Mouse (Mus musculus) MEL (cell line): ENCODE measurements around the gene Agpat4. TPM values are rescaled to one million over a fixed set of nuclear protein-coding genes. Genes with fewer than 3 reads are reported as not detected.
A peak's percentile ranks its signal among the peaks of the same experiment; 100 is the strongest.

ENCODE experiments used
- DNase-seq: peaks from one replicate; pipeline ENCODE4 v3.0.0; 2011; ENCODE audit warnings: low read depth, low spot score
- H3K27ac ChIP-seq: 2 replicates; pipeline ENCODE4 v1.5.1; 2012; ENCODE audit warnings: low read depth, mild to moderate bottlenecking, control low read depth, low read length, moderate library complexity; ENCODE audit not compliant: control insufficient read depth
- H3K27me3 ChIP-seq, 2 experiments: fragments of 150-350 bp in 1 of 2; sonication (generic) in 1 of 2; 2 replicates each; pipeline ENCODE4 v1.6.1; 2012; ENCODE audit warnings: low read length in 2 of 2, mild to moderate bottlenecking in 2 of 2, improper control_type of control experiment in 1 of 2, moderate library complexity in 1 of 2; ENCODE audit not compliant: insufficient read depth in 2 of 2, control insufficient read depth in 1 of 2
- H3K36me3 ChIP-seq, 2 experiments: 2 replicates each; pipeline ENCODE4 v1.6.1; 2012 to 2014; ENCODE audit warnings: low read length in 2 of 2, improper control_type of control experiment in 1 of 2, inconsistent platforms in 1 of 2, mild to moderate bottlenecking in 1 of 2; ENCODE audit not compliant: insufficient read depth in 2 of 2, control insufficient read depth in 1 of 2
- H3K4me1 ChIP-seq, 2 experiments: fragments of 150-350 bp in 1 of 2; sonication (generic) in 1 of 2; 2 replicates each; pipeline ENCODE4 v1.6.1; 2012; ENCODE audit warnings: low read length in 2 of 2, improper control_type of control experiment in 1 of 2, mild to moderate bottlenecking in 1 of 2; ENCODE audit not compliant: insufficient read depth in 2 of 2, control insufficient read depth in 1 of 2
- H3K4me3 ChIP-seq, 2 experiments: fragments of 150-350 bp in 1 of 2; sonication (generic) in 1 of 2; 2 replicates each; pipeline ENCODE4 v1.5.1; 2012; ENCODE audit warnings: low read depth in 2 of 2, low read length in 2 of 2, mild to moderate bottlenecking in 2 of 2, moderate library complexity in 2 of 2, control low read depth in 1 of 2, improper control_type of control experiment in 1 of 2; ENCODE audit not compliant: control insufficient read depth in 1 of 2, insufficient read depth in 1 of 2
- H3K79me2 ChIP-seq: 2 replicates; pipeline ENCODE4 v1.6.1; 2012; ENCODE audit warnings: mild to moderate bottlenecking, low read length, moderate library complexity; ENCODE audit not compliant: control insufficient read depth, poor library complexity, insufficient read depth
- H3K9ac ChIP-seq: 2 replicates; pipeline ENCODE4 v1.6.1; 2012; ENCODE audit warnings: low read depth, mild to moderate bottlenecking, control low read depth, low read length, moderate library complexity; ENCODE audit not compliant: control insufficient read depth, poor library complexity, severe bottlenecking
- H3K9me3 ChIP-seq: fragments of 150-350 bp; sonication (generic); replicated peaks from 2 replicates; pipeline ENCODE4 v1.6.1; 2012; ENCODE audit warnings: mild to moderate bottlenecking, low read length, improper control_type of control experiment, moderate library complexity; ENCODE audit not compliant: insufficient read depth
- BHLHE40 ChIP-seq: IDR thresholded peaks from 2 replicates; pipeline ENCODE4 v1.6.1; 2012; ENCODE audit warnings: low read depth, mild to moderate bottlenecking, inconsistent platforms, low read length, improper control_type of control experiment, borderline replicate concordance
- CHD1 ChIP-seq: IDR thresholded peaks from 2 replicates; pipeline ENCODE4 v1.6.1; 2012; ENCODE audit warnings: low read depth, mild to moderate bottlenecking, inconsistent platforms, low read length, improper control_type of control experiment
- CHD2 ChIP-seq: IDR thresholded peaks from 2 replicates; pipeline ENCODE4 v1.6.1; 2011; ENCODE audit warnings: low read length, improper control_type of control experiment
- CTCF ChIP-seq, 3 experiments: IDR thresholded peaks in 2 of 3; conservative IDR thresholded peaks in 1 of 3; 2 replicates each; pipeline ENCODE4 v1.5.1; 2011 to 2012; ENCODE audit warnings: low read length in 3 of 3, low read depth in 2 of 3, mild to moderate bottlenecking in 2 of 3, improper control_type of control experiment in 1 of 3, inconsistent platforms in 1 of 3, mixed read lengths in 1 of 3, moderate library complexity in 1 of 3; ENCODE audit not compliant: control insufficient read depth in 1 of 3, insufficient read depth in 1 of 3, poor library complexity in 1 of 3, severe bottlenecking in 1 of 3
- E2F4 ChIP-seq: IDR thresholded peaks from 2 replicates; pipeline ENCODE4 v1.6.1; 2011; ENCODE audit warnings: low read depth, low read length, improper control_type of control experiment, borderline replicate concordance
- ELF1 ChIP-seq: IDR thresholded peaks from 2 replicates; pipeline ENCODE4 v1.6.1; 2014; ENCODE audit warnings: low read depth, mild to moderate bottlenecking, inconsistent platforms, low read length, improper control_type of control experiment, moderate library complexity
- EP300 ChIP-seq, 2 experiments: IDR thresholded peaks; 2 replicates each; pipeline ENCODE4 v1.6.1; 2011; ENCODE audit warnings: improper control_type of control experiment in 2 of 2, low read length in 2 of 2, low read depth in 1 of 2, mild to moderate bottlenecking in 1 of 2
- ETS1 ChIP-seq: IDR thresholded peaks from 2 replicates; pipeline ENCODE4 v1.6.1; 2012; ENCODE audit warnings: low read depth, mild to moderate bottlenecking, inconsistent platforms, low read length, improper control_type of control experiment, moderate library complexity
- GABPA ChIP-seq: IDR thresholded peaks from 2 replicates; pipeline ENCODE4 v1.6.1; 2012; ENCODE audit warnings: low read depth, mild to moderate bottlenecking, inconsistent platforms, low read length, improper control_type of control experiment, moderate library complexity
- HCFC1 ChIP-seq: IDR thresholded peaks from 2 replicates; pipeline ENCODE4 v1.6.1; 2012; ENCODE audit warnings: low read depth, mild to moderate bottlenecking, inconsistent platforms, low read length, improper control_type of control experiment, moderate library complexity
- JUND ChIP-seq: IDR thresholded peaks from 2 replicates; pipeline ENCODE4 v1.6.1; 2011; ENCODE audit warnings: low read depth, mild to moderate bottlenecking, improper control_type of control experiment, low read length
- MAFK ChIP-seq: IDR thresholded peaks from 2 replicates; pipeline ENCODE4 v1.6.1; 2011; ENCODE audit warnings: low read depth, mild to moderate bottlenecking, low read length, improper control_type of control experiment, borderline replicate concordance
- MAX ChIP-seq: IDR thresholded peaks from 2 replicates; pipeline ENCODE4 v1.6.1; 2011; ENCODE audit warnings: low read length, improper control_type of control experiment
- MAZ ChIP-seq: IDR thresholded peaks from 2 replicates; pipeline ENCODE4 v1.6.1; 2012; ENCODE audit warnings: low read depth, mild to moderate bottlenecking, inconsistent platforms, low read length, improper control_type of control experiment
- MEF2A ChIP-seq: IDR thresholded peaks from 2 replicates; pipeline ENCODE4 v1.6.1; 2014; ENCODE audit warnings: low read depth, mild to moderate bottlenecking, inconsistent platforms, low read length, improper control_type of control experiment; ENCODE audit not compliant: poor library complexity, insufficient replicate concordance, severe bottlenecking; ENCODE audit errors: extremely low read depth
- MXI1 ChIP-seq: IDR thresholded peaks from 2 replicates; pipeline ENCODE4 v1.6.1; 2011; ENCODE audit warnings: mild to moderate bottlenecking, low read depth, low read length, improper control_type of control experiment
- NELFE ChIP-seq: IDR thresholded peaks from 2 replicates; pipeline ENCODE4 v1.6.1; 2011; ENCODE audit warnings: low read depth, low read length, improper control_type of control experiment
- POLR2A ChIP-seq, 2 experiments: IDR thresholded peaks; 2 replicates each; pipeline ENCODE4 v1.6.1; 2011 to 2012; ENCODE audit warnings: low read length in 2 of 2, mild to moderate bottlenecking in 2 of 2, control low read depth in 1 of 2, improper control_type of control experiment in 1 of 2, low read depth in 1 of 2, moderate library complexity in 1 of 2; ENCODE audit not compliant: control insufficient read depth in 1 of 2, insufficient read depth in 1 of 2, poor library complexity in 1 of 2
- POLR2AphosphoS5 ChIP-seq: IDR thresholded peaks from 2 replicates; pipeline ENCODE4 v1.6.1; 2012; ENCODE audit warnings: low read depth, borderline replicate concordance, mild to moderate bottlenecking, inconsistent platforms, low read length, moderate library complexity, mixed read lengths
- RAD21 ChIP-seq: IDR thresholded peaks from 2 replicates; pipeline ENCODE4 v1.6.1; 2011; ENCODE audit warnings: mild to moderate bottlenecking, low read depth, low read length, improper control_type of control experiment
- RCOR1 ChIP-seq: IDR thresholded peaks from 2 replicates; pipeline ENCODE4 v1.6.1; 2012; ENCODE audit warnings: low read depth, mild to moderate bottlenecking, inconsistent platforms, low read length, improper control_type of control experiment
- SIN3A ChIP-seq: IDR thresholded peaks from 2 replicates; pipeline ENCODE4 v1.6.1; 2012; ENCODE audit warnings: low read length, improper control_type of control experiment, inconsistent platforms
- SMC3 ChIP-seq: IDR thresholded peaks from 2 replicates; pipeline ENCODE4 v1.6.1; 2011; ENCODE audit warnings: low read depth, low read length, improper control_type of control experiment
- TBP ChIP-seq: IDR thresholded peaks from 2 replicates; pipeline ENCODE4 v1.8.0; 2011; ENCODE audit warnings: low read depth, low read length, improper control_type of control experiment
- UBTF ChIP-seq: IDR thresholded peaks from 2 replicates; pipeline ENCODE4 v1.6.1; 2012; ENCODE audit warnings: low read depth, mild to moderate bottlenecking, inconsistent platforms, low read length, improper control_type of control experiment, moderate library complexity, borderline replicate concordance; ENCODE audit not compliant: insufficient read depth
- USF1 ChIP-seq: IDR thresholded peaks from 2 replicates; pipeline ENCODE4 v1.6.1; 2014; ENCODE audit warnings: low read depth, mild to moderate bottlenecking, inconsistent platforms, low read length, improper control_type of control experiment, moderate library complexity
- USF2 ChIP-seq, 2 experiments: IDR thresholded peaks; 2 replicates each; pipeline ENCODE4 v1.6.1; 2011 to 2012; ENCODE audit warnings: improper control_type of control experiment in 2 of 2, low read length in 2 of 2, borderline replicate concordance in 1 of 2, inconsistent platforms in 1 of 2, low read depth in 1 of 2, mild to moderate bottlenecking in 1 of 2; ENCODE audit not compliant: insufficient read depth in 1 of 2
- ZC3H11A ChIP-seq: IDR thresholded peaks from 2 replicates; pipeline ENCODE4 v1.6.1; 2012; ENCODE audit warnings: low read depth, mild to moderate bottlenecking, inconsistent platforms, low read length, improper control_type of control experiment
- ZKSCAN1 ChIP-seq: IDR thresholded peaks from 2 replicates; pipeline ENCODE4 v1.6.1; 2012; ENCODE audit warnings: low read depth, mild to moderate bottlenecking, inconsistent platforms, low read length, improper control_type of control experiment, moderate library complexity
- ZMIZ1 ChIP-seq: IDR thresholded peaks from 2 replicates; pipeline ENCODE4 v1.6.1; 2012; ENCODE audit warnings: low read depth, mild to moderate bottlenecking, inconsistent platforms, low read length, improper control_type of control experiment, moderate library complexity
- polyA plus RNA-seq, 2 experiments: library from polyadenylated mRNA; stranded (reverse) in 1 of 2; unstranded in 1 of 2; fragments of >175 nt in 1 of 2; fragments of >200 nt in 1 of 2; gene quantifications; 2 replicates each; pipeline versions ENCODE4 v1.2.1 to v1.2.4; 2012; ENCODE audit warnings: low replicate concordance in 2 of 2, low read depth in 1 of 2; ENCODE audit not compliant: insufficient read length in 2 of 2, insufficient read depth in 1 of 2, missing spikeins in 1 of 2
- total RNA-seq: library from RNA; depleted of rRNA; stranded (reverse); fragments of 300-350 nt; gene quantifications from 2 replicates; pipeline ENCODE4 v1.2.3, GENCODE M21; 2012

Gene Agpat4
- total and polyA plus RNA-seq, 3 experiments, result 3.3 to 9.3 TPM; not detected in 1

DNA sequence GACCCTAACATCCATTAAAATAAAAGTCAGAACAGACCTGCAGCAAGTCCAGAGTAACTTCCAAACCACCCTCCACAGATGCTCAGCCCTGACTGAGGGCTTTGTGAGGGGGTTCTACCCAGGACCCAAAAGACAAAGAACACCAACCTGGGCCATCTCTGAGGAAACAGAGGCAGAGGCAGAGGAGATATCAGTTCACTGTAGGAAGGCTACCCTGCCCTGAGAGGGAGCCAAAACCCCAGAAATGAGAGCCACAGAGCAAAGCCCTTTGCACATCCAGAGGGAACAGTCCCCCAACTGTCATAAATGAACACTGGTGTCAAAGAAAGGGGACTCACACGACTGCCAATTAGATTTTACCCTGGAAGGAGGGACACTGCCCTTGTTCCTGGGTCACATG, 106.7 kb downstream of the Agpat4 start:
- TF ChIP-seq ETS1 (no peak), NELFE (no peak), MAX (no peak), UBTF (no peak), MEF2A (no peak), RAD21 (peak; percentile 11), ZMIZ1 (no peak), POLR2A (IDR thresholded peaks at IDR 0.05; ENCODE audit: control insufficient read depth in 1 of 2, insufficient read depth in 1 of 2, low read depth in 1 of 2, low read length in 2 of 2, poor library complexity in 1 of 2) (no peak), RCOR1 (no peak), MAZ (no peak), MAFK (no peak), JUND (no peak), CTCF (IDR thresholded peaks at IDR 0.05 in 2 of 3, conservative IDR thresholded peaks at IDR 0.05 in 1 of 3; ENCODE audit: control insufficient read depth in 1 of 3, insufficient read depth in 1 of 3, low read depth in 2 of 3, low read length in 3 of 3, poor library complexity in 1 of 3, severe bottlenecking in 1 of 3) (peak in 1 of 3 experiments; percentile 8; a peak in 1 of 6 replicates), ZC3H11A (no peak), USF1 (no peak), POLR2AphosphoS5 (no peak)
- Histone ChIP-seq H3K79me2 (no peaks in the 10 kb centered on the region), H3K9me3 (no peaks in the 10 kb centered on the region), H3K36me3 (no peaks in the 10 kb centered on the region; a peak in 1 of 4 replicates), H3K4me1 (no peaks in the 10 kb centered on the region), H3K9ac (no peak overlapping the region), H3K4me3 (no peak overlapping the region), H3K27me3 (no peaks in the 10 kb centered on the region), H3K27ac (no peak overlapping the region)
- no peak for DNase-seq

DNA sequence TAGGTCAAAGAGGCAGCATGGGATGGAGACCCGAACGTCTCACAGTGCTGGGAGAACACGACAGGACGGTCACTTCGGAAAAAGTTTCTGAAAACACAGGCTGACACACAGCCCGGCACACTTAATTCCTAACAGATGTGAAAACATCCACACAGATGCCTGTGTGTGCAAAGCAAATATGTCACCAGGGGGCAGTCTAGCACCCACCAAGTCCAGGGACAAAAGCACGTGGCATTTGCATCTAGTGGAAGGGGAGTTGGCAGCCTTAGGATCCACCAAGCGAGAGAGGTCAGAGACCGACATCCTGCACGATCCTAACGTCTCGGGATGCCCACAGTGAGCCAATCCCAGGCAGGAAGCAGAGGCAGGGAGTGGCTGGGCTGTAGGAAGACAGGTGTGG, 108.0 kb downstream of the Agpat4 start:
- no peaks in the 10 kb centered on the region for H3K27me3 ChIP-seq
- H3K9me3 ChIP-seq, result no peaks in the 10 kb centered on the region
- no peak overlapping the region for H3K27ac ChIP-seq
- no peak overlapping the region for H3K4me3 ChIP-seq
- H3K9ac ChIP-seq, result no peak overlapping the region
- peak; percentile 63 for DNase-seq
- H3K36me3 ChIP-seq, result no peaks in the 10 kb centered on the region; a peak in 1 of 4 replicates
- no peaks in the 10 kb centered on the region for H3K4me1 ChIP-seq
- H3K79me2 ChIP-seq, result no peaks in the 10 kb centered on the region
- TF ChIP-seq UBTF, result no peak
- no peak for TF ChIP-seq JUND
- TF ChIP-seq CHD1, result no peak
- no peak for TF ChIP-seq SIN3A
- TF ChIP-seq EP300 (IDR thresholded peaks at IDR 0.05; ENCODE audit: low read depth in 1 of 2, low read length in 2 of 2), result no peak
- TF ChIP-seq BHLHE40, result no peak
- no peak for TF ChIP-seq MAFK
- TF ChIP-seq POLR2A (IDR thresholded peaks at IDR 0.05; ENCODE audit: control insufficient read depth in 1 of 2, insufficient read depth in 1 of 2, low read depth in 1 of 2, low read length in 2 of 2, poor library complexity in 1 of 2), result no peak
- TF ChIP-seq ZC3H11A, result peak; percentile 18; the same call in 1 of the 2 replicates
- TF ChIP-seq ZKSCAN1, result no peak
- 0 out of 2 replicates have a peak, but pooled peaks have one; percentile 33 for TF ChIP-seq MAX
- TF ChIP-seq GABPA, result no peak
- TF ChIP-seq RCOR1, result no peak
- no peak for TF ChIP-seq ELF1
- no peak for TF ChIP-seq USF2 (IDR thresholded peaks at IDR 0.05; ENCODE audit: borderline replicate concordance in 1 of 2, insufficient read depth in 1 of 2, low read depth in 1 of 2, low read length in 2 of 2)
- TF ChIP-seq CHD2, result no peak
- TF ChIP-seq CTCF (IDR thresholded peaks at IDR 0.05 in 2 of 3, conservative IDR thresholded peaks at IDR 0.05 in 1 of 3; ENCODE audit: control insufficient read depth in 1 of 3, insufficient read depth in 1 of 3, low read depth in 2 of 3, low read length in 3 of 3, poor library complexity in 1 of 3, severe bottlenecking in 1 of 3), result peak; percentile 41 to 63 (median 56); a peak in 5 of 6 replicates
- TF ChIP-seq HCFC1, result no peak
- no peak for TF ChIP-seq E2F4
- no peak for TF ChIP-seq TBP
- peak; percentile 64 for TF ChIP-seq SMC3
- TF ChIP-seq MEF2A, result no peak
- TF ChIP-seq MXI1, result no peak
